Mouse (Mus musculus) gastrocnemius, postnatal 14 days (tissue): ENCODE measurements around the gene Tmem44. TPM values are rescaled to one million over a fixed set of nuclear protein-coding genes. Genes with fewer than 3 reads are reported as not detected.
A peak's percentile ranks its signal among the peaks of the same experiment; 100 is the strongest.

Experiments used
- DNase-seq: peaks from one replicate; pipeline ENCODE4 v3.0.0; 2021; ENCODE audit warnings: mixed read lengths
- intact Hi-C: fragments of 180-260 bp; cut with DNase I; formaldehyde crosslinking; loops from one replicate; pipeline ENCODE4 v1.15.1; 2025; ENCODE audit warnings: low total_unique reads
- total RNA-seq, 2 experiments: library from RNA; stranded (reverse); gene quantifications; 2 replicates each; pipeline ENCODE4 v1.2.3; 2021

The Tmem44 gene
- total RNA-seq, 2 experiments from 2014 or later, result 4.5 to 5.6 TPM

GRCm38 (mm10) chr16:30524481-30524880, 26.2 kb downstream of the Tmem44 start:
- DNase-seq, result no peak
- intact Hi-C loops, result no loop called here

GRCm38 (mm10) chr16:30522253-30522940, 28.2 kb downstream of the Tmem44 start:
- intact Hi-C loops, result no loop called here
- no peak for DNase-seq

- intact Hi-C loops, result no loop called here
- DNase-seq, result no peak
Measured at GRCm38 (mm10) chr16:30521147-30521546, 29.5 kb downstream of the Tmem44 start.

GRCm38 (mm10) chr16:30520361-30520823, 30.2 kb downstream of the Tmem44 start:
- intact Hi-C loops, result no loop called here
- peak; percentile 79 for DNase-seq

GRCm38 (mm10) chr16:30518635-30519034, 32.0 kb downstream of the Tmem44 start:
- DNase-seq, result no peak
- intact Hi-C loops, result no loop called here

- intact Hi-C loops, result no loop called here
- no peak for DNase-seq
Measured at GRCm38 (mm10) chr16:30517666-30518283, 32.9 kb downstream of the Tmem44 start.

- intact Hi-C loops, result no loop called here
- no peak for DNase-seq
Measured at GRCm38 (mm10) chr16:30516993-30517392, 33.6 kb downstream of the Tmem44 start.

- intact Hi-C loops, result no loop called here
- no peak for DNase-seq
Measured at GRCm38 (mm10) chr16:30515418-30515817, 35.2 kb downstream of the Tmem44 start.

- intact Hi-C loops, result no loop called here
- DNase-seq, result peak; percentile 68
Measured at GRCm38 (mm10) chr16:30513050-30514024, 37.3 kb downstream of the Tmem44 start.

GRCm38 (mm10) chr16:30512375-30513049, 38.1 kb downstream of the Tmem44 start:
- DNase-seq, result peak; percentile 42
- intact Hi-C loops, result no loop called here

- DNase-seq, result no peak
- intact Hi-C loops, result no loop called here
Measured at GRCm38 (mm10) chr16:30511563-30512340, 38.9 kb downstream of the Tmem44 start.

GRCm38 (mm10) chr16:30510504-30511451, 39.9 kb downstream of the Tmem44 start:
- peak; percentile 90 for DNase-seq
- intact Hi-C loops, result no loop called here

GRCm38 (mm10) chr16:30510091-30510490, 40.6 kb downstream of the Tmem44 start:
- no peak for DNase-seq
- intact Hi-C loops, result no loop called here

GRCm38 (mm10) chr16:30509340-30509739, 41.3 kb downstream of the Tmem44 start:
- intact Hi-C loops, result no loop called here
- DNase-seq, result no peak

- DNase-seq, result no peak
- intact Hi-C loops, result no loop called here
Measured at GRCm38 (mm10) chr16:30508738-30509137, 41.9 kb downstream of the Tmem44 start.

- no peak for DNase-seq
- intact Hi-C loops, result no loop called here
Measured at GRCm38 (mm10) chr16:30507120-30507519, 43.5 kb downstream of the Tmem44 start.

- no peak for DNase-seq
- intact Hi-C loops, result no loop called here
Measured at GRCm38 (mm10) chr16:30505311-30506031, 45.2 kb downstream of the Tmem44 start.
